Mouse (Mus musculus) bone marrow, adult 2 months (tissue): ENCODE results near the gene Dnah9.

ENCODE experiments used
- CTCF ChIP-seq: fragments of 200-500 bp; IDR thresholded peaks from 2 replicates; pipeline ENCODE4 v1.5.1; 2011; ENCODE audit warnings: low read length, control low read depth; ENCODE audit not compliant: control insufficient read depth, insufficient read depth
- POLR2A ChIP-seq: fragments of 200-500 bp; IDR thresholded peaks from 2 replicates; pipeline ENCODE4 v1.6.1; 2011; ENCODE audit warnings: low read depth, mild to moderate bottlenecking, control low read depth, low read length, borderline replicate concordance; ENCODE audit not compliant: control insufficient read depth

GRCm38 (mm10) chr11:66126150-66126549 lies 42.2 kb downstream of the Dnah9 start:
- no peak for TF ChIP-seq CTCF
- no peak for TF ChIP-seq POLR2A
